Mouse (Mus musculus): ENCODE measurements around the gene Mras. TPM values are rescaled to one million over a fixed set of nuclear protein-coding genes. Genes with fewer than 3 reads are reported as not detected.

The Mras gene
- total RNA-seq, 2 experiments from 2014 or later, result 132 to 154 TPM

- no peak for DNase-seq
Measured at GRCm38 (mm10) chr9:99439064-99439463, 1.9 kb upstream of the Mras start.

- DNase-seq, result no peak
Measured at GRCm38 (mm10) chr9:99437781-99438565, 792 bp upstream of the Mras start.

- peak; percentile 82 to 84 for DNase-seq
Measured at GRCm38 (mm10) chr9:99436182-99437030, 775 bp downstream of the Mras start.

GRCm38 (mm10) chr9:99435619-99436181, 1.5 kb downstream of the Mras start:
- DNase-seq, result no peak

GRCm38 (mm10) chr9:99434892-99435618, 2.1 kb downstream of the Mras start:
- peak in 1 of 2 experiments; percentile 49 for DNase-seq

- no peak for DNase-seq
Measured at GRCm38 (mm10) chr9:99432478-99432877, 4.7 kb downstream of the Mras start.

- no peak for DNase-seq
Measured at GRCm38 (mm10) chr9:99431963-99432362, 5.2 kb downstream of the Mras start.

GRCm38 (mm10) chr9:99431346-99431745, 5.8 kb downstream of the Mras start:
- no peak for DNase-seq

GRCm38 (mm10) chr9:99430806-99431205, 6.4 kb downstream of the Mras start:
- DNase-seq, result no peak

- DNase-seq, result no peak
Measured at GRCm38 (mm10) chr9:99429845-99430244, 7.3 kb downstream of the Mras start.

- no peak for DNase-seq
Measured at GRCm38 (mm10) chr9:99428601-99429331, 8.4 kb downstream of the Mras start.

- no peak for DNase-seq
Measured at GRCm38 (mm10) chr9:99425262-99425661, 11.9 kb downstream of the Mras start.

- DNase-seq, result no peak
Measured at GRCm38 (mm10) chr9:99424574-99424863, 12.7 kb downstream of the Mras start.

GRCm38 (mm10) chr9:99423692-99424573, 13.2 kb downstream of the Mras start:
- DNase-seq, result no peak

- DNase-seq, result no peak
Measured at GRCm38 (mm10) chr9:99421914-99422313, 15.3 kb downstream of the Mras start.

GRCm38 (mm10) chr9:99419951-99420701, 17.1 kb downstream of the Mras start:
- DNase-seq, result no peak

- DNase-seq, result peak; percentile 78 to 81
Measured at GRCm38 (mm10) chr9:99418377-99418776, 18.8 kb downstream of the Mras start.

- no peak for DNase-seq
Measured at GRCm38 (mm10) chr9:99417288-99417846, 19.8 kb downstream of the Mras start.

- no peak for DNase-seq
Measured at GRCm38 (mm10) chr9:99416809-99417208, 20.4 kb downstream of the Mras start.

GRCm38 (mm10) chr9:99411785-99412184, 25.4 kb downstream of the Mras start:
- no peak for DNase-seq

All from layer of hippocampus, postnatal 36 days (tissue).